Mouse (Mus musculus) lung, postnatal 4 days (tissue): ENCODE measurements at regions not wholly inside any gene's neighbourhood (a gene's known extent, or its start where the extent isn't known, plus 50 kb on each side); places are given as distances from the start of the nearest gene placed in this dataset.

Experiments used
- DNase-seq, 2 experiments: peaks; one replicate each; pipeline ENCODE4 v3.0.0; 2021

DNA sequence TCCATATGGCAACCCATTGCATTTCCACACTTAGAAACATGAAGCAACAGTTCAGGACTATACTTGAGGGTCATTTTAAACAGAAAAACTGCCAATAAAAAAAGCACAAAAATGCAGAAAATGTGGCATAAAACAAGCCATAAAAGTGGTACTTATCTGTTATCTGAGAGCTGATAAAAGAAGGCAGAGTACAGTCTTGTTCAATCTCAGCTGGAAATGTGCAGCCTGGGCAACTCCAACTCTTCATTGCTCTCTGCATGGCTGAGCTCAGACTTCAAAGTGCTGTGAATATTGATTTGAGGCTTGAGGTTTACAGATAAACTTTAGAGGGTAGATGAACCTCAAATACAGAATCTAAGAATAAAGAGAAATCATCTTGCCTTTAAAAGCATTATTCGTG is 151.1 kb upstream of the Lrrn1 start:
- DNase-seq = no peak

DNA sequence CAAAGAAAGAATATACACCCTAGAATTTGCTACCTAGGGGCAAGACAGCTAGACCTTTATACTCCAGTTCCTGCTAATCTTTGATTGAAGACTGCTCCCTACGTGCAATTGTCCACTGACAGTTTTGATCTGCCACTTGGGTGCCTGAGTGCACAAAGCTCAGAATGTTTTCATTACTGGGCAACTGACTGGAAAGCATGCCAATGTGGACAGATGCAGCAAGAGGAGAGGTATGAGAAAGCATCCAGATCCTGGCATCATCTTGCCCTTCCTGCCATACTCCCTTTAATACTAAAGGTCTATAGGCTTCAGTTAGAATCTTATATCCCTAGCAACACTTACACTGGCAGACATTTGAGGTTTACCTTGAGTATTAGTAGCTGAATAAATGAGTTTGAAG is 148.9 kb upstream of the Lrrn1 start:
- no peak for DNase-seq

DNA sequence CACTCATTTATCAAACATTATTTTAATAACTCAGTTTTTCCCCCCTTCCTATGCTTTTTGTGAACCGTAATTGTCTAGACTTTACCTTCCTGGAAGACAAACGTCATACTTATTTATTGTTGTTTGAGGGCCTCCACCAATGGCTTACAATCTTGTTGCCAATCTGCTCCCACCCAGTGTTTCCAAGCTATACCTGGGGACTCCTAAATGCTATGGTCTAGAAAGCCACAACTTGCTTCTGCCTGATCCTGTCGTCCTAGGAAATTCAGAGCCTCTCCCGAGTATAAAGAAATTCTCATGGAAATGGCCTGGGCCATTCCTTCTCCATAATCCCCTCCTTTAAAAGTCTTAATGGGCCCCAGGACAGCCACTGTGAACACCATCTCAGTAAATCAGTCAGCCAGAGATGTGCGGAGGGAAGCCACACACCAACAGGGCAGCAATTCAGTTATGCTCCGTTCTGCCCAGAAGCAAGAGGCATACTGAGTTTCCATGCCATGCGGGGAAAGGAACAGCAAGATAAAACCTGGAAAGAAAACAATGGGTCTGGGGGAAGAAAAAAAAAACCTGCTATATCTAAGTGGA is 143.4 kb upstream of the Lrrn1 start:
- no peak for DNase-seq

DNA sequence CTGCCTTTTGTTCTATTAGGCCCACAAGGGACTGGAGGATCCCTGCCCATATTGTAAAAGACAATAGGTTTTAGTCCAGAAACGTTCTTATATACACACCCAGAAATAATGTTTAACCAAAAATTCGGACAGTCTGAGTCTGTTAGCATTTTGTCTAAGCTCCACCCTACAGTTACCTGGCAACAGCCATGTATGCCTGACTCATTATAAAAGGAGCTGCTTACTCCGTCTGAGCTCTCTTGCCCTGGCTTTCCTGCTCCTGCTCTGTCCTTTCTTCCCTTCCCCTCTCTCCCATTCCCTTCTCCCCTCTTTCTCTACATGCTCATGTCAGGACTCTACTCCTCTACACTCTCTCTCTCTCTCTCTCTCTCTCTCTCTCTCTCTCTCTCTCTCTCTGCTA is 139.7 kb upstream of the Lrrn1 start:
- DNase-seq = no peak

DNA sequence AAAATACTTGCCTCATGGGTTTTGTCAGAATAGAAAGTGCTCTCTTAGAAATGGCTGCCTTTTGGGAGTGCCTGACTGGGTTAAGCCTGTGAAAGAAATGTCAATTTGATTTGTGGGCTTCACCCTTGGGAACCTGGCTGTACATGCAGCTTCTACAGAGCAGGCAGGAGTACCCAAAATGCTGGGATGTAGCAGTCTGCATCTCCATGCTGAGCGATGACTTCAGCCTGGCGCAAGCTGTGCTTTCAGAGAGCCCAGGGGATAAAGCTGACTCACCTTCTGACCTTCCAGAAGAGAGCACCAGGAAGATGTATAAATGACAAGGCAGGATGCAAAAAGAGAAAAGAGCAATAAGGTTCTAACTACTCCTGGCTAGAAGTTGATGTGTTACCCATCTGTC is 135.0 kb upstream of the Lrrn1 start:
- no peak for DNase-seq

DNA sequence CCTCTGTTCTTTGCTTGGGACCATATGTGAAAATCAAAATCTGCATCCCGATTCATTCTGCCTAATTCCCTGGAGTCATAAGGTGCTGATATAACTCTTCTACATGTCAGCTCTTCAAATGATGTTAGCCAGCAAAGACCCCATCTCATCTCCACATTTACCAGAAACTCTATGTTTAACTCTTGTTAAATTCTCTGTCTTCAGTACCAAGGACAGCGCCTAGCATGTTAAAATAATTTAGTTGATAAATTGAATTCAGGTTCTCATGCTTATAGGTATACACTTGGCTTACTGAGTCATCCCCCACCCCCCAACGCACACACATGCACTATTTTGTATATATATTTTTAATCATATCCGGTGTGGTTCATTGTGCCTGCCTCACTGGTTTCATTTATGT is 113.8 kb upstream of the Lrrn1 start:
- no peak for DNase-seq

DNA sequence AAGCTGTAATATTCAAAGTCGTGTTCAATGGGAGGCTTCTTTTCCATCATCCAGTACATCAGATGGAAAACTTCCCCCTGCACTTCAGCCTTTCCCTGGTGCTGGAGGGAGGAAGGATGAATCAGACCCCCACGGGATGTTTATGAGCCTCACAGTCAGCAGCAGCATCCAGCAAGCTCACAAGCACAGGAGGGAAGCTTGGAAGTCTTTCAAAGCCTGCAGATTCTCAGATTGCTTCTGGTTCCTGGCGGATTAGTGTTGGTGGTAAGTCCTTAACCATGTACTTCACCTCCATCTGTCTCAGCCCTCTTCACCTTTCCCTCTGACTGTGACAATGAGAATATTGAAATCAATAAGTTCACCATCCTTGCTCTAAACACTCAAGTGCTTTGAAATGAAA is 107.5 kb upstream of the Lrrn1 start:
- no peak for DNase-seq

DNA sequence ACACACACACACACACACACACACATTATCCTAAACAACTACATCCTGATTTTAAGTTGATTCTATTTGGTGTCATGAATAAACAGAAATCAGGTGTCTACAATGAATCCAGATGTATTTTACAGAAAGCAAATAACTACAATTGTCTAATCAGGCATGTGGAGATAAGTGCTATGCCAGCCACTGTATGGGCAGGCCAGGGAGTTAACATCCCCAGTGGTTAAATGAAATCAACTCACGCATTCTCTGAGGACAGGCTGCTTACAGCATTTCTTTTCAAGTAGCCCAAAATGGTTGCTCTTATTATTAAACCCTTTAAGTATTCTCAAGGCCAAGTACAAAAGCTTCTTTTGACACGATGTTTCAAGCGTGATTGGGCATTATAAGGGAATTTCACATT is 103.0 kb upstream of the Lrrn1 start:
- no peak for DNase-seq

DNA sequence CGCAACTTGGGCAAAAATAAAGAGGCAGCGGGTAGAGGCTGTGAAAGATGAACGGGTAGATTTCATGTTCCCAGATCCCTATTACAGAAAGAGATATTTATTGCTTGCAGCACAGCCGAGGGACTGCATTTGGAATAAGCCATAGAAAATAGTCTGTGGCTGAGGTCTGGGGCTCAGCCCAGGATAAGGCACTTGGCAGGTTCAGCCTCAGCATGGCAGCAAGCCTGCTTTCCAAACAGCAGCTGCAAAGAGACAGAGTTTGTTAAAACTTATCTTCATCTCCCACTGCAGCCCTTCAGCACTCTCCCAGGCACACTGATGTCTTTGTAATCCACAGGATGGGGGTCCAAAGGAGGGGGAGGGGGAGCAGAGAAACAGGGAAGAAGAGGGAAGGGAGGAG is 98.5 kb upstream of the Lrrn1 start:
- DNase-seq = no peak

DNA sequence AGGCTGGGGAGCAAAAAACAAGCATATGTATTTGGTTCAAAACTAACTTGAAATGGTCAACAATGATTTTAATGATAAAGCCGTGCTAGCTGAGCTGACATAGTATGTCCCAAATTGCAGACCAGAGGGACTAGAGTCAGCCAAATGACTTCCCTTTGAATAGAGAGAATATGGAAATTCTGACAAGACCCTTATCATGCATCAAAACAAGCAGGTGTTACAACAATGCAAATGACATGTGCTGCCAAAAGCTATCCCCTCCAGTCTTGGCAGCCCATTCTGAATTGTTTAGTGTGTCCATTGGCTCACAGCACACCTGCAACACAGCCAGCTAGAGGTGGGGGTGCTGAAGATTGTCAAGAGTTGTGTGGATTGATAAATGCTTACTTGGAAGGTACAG is 87.5 kb upstream of the Lrrn1 start:
- DNase-seq = no peak

DNA sequence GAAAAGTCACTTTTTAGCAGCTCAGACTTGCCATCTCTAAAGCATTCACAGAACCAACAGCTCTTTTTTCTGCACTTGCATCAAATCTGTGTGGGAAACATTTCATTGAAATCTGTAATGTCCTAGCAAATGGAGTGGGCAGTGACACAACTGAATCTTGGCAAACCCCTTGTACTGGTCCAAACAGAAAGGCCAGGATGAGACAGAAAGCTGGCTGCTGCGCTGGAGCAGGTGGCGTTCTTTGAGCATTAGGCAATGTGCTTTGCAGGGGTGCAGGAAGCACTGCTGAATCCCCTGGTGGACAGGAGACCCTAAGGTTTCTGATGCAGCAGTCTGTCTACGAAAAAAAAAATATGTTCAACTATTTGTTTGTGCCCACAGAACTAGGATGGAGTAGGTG is 85.2 kb upstream of the Lrrn1 start:
- no peak for DNase-seq

DNA sequence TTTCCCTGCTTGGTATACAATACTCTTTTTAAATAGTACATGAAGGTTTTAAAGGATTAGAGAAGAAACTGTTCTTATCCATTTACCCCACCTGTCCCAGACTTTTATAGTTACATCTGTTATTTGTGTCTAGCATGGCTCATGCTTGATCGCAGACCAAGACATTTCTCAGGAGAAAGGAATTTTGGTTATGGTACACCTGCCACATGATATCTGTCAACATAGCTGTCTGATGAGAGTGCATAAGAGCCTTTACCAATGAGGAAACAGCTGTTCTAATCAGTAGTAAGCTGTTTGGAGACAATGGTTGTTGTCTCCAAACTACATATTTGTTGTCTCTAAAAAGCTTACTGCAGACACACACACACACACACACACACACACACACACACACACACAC is 70.3 kb upstream of the Lrrn1 start:
- DNase-seq = no peak

DNA sequence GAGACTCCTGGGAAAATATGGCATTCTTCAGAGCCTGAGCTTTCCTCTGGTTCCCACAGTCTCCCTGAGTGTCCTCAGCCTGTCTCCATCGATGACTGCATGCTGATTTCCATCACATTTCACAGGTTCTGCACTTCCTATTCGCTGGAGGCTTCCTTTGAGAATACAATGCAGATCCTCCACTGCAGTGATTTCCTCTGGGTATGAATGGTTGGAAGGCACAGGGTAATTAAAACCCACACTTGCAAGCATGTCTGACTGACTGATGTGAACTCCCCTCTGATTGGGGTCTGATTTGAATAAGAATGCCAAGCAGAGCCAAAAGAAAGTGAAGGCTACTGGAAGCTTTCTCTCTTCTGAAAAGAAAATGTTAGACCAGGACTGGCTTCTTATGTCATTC is 67.1 kb upstream of the Lrrn1 start:
- DNase-seq = no peak

DNA sequence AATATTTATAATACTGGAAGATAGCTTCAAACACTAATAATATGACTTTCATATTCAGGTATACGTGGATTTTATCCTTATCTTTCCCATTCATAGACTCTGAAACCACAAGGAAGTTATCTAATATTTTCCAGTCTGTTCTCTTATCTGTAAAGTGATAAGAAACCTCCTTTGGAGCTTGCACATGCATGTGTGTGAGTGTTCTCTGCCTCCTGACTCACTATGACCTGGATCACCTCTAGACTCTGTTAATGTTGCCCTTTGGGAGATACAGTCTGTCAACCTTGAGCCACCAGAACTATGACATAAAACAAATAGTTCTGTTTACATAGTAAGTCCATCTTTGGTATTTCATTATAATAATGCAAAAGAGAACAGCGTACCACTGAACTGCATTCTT is 56.2 kb upstream of the Lrrn1 start:
- DNase-seq = no peak

DNA sequence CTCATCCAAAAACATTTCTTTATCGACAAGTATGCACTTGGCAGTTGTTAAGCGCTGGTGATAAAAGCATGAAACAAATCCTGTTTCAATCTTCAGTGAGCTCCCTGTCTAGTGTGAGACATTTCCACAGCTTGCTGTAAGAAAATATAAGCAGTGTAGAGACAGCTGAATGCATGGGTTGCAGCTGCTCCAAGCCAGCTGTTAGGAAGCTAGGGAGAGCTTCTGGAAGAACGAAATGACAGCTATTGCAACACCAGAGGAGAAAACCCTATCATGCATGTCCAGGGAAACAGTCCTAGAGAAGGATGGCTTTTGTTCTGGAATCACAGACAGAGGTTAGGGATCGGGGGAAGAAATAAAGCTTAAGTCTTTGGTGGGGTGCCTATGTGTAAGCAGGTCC is 55.4 kb upstream of the Lrrn1 start:
- no peak for DNase-seq
